Mouse (Mus musculus): ENCODE results near the gene Lax1. TPM values are rescaled to one million over a fixed set of nuclear protein-coding genes. Genes with fewer than 3 reads are reported as not detected.
A peak's percentile ranks its signal among the peaks of the same experiment; 100 is the strongest.
"Not testable (repeated sequence)": the region's sequence is repeated elsewhere in the genome, so short reads cannot be mapped to it uniquely, and the experiment has no call there.

Gene Lax1
- total RNA-seq, 2 experiments from 2014 or later, result 0.63 to 0.75 TPM

GRCm38 (mm10) chr1:133693536-133694114, 3.7 kb upstream of the Lax1 start:
- intact Hi-C loops (cut with DNase I), result no loop called here
- DNase-seq (ENCODE audit: extremely low spot score in 1 of 2, low spot score in 2 of 2), result no peak

GRCm38 (mm10) chr1:133692195-133692594, 2.3 kb upstream of the Lax1 start:
- no peak for DNase-seq (ENCODE audit: extremely low spot score in 1 of 2, low spot score in 2 of 2)

GRCm38 (mm10) chr1:133691046-133691445, 1.1 kb upstream of the Lax1 start:
- intact Hi-C loops (cut with DNase I), result no loop called here
- DNase-seq (ENCODE audit: extremely low spot score in 1 of 2, low spot score in 2 of 2), result no peak

More at GRCm38 (mm10) chr1:133692195-133692594, 2.3 kb upstream of the Lax1 start:
- intact Hi-C loops (cut with DNase I), result no loop called here

DNA sequence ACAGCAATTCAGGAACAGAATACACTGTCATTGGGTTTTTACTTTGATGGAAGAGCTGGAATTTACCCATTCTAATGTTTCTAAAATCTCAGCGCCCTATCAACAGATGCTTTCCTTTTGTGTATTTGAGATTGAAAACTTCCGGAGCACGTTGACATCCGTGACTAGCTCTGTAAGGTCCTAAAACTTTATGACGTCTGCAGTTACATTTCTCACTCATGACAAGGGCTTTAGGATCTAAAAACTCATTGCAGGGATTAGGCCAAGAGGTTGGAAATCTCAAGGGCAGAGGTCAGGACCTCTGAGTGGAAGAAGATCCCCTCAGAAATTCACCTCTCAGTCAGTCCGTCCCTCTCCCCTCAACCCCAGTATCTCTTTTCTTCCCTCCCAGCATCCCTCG, 1.6 kb downstream of the Lax1 start:
- DNase-seq (ENCODE audit: extremely low spot score in 1 of 2, low spot score in 2 of 2), result no peak
- intact Hi-C loops (cut with DNase I), result no loop called here

GRCm38 (mm10) chr1:133685749-133686519, 4.0 kb downstream of the Lax1 start:
- intact Hi-C loops (cut with DNase I), result no loop called here
- no peak for DNase-seq (ENCODE audit: extremely low spot score in 1 of 2, low spot score in 2 of 2)

GRCm38 (mm10) chr1:133671801-133672200, 18.1 kb downstream of the Lax1 start:
- no peak for DNase-seq (ENCODE audit: extremely low spot score in 1 of 2, low spot score in 2 of 2)
- intact Hi-C loops (cut with DNase I), result no loop called here

DNA sequence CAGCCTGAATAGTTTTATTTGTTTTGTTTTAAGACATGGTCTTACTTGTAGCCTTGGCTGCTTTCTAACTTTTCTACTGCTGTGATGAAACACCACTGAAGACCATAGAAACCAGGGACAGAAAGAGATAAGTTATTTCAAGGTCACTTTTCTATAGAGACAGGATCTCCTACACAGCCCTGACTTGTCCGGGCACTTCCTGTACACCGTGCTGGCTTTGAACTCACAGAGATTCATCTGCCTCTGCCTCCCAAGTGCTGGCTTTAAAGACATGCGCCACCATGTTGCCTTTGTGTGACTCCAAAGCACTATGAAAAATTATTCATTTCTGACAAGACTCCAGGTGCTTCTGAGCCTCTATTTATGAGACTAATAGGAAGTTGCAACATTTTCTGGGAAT, 18.6 kb downstream of the Lax1 start:
- intact Hi-C loops (cut with DNase I), result no loop called here

DNA sequence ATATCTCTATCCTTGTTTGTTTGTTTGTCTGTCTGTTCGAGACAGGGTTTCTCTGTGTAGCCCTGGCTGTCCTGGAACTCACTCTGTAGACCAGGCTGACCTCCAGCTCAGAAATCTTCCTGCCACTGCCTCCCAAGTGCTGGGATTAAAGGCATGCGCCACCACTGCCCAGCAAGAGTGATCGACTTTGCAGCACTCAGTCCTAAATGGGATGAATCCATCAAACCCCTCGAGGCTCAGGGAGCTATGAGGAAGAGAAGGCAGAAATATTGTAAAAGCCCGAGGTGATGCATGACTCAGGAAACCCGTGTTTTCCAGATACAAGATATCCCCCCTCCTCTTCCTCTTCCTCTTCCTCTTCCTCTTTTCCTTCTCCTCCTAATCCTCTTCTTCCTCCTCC, 19.1 kb downstream of the Lax1 start:
- DNase-seq (ENCODE audit: extremely low spot score in 1 of 2, low spot score in 2 of 2), result no peak
- intact Hi-C loops (cut with DNase I), result no loop called here

More for the DNA sequence above, 18.6 kb downstream of the Lax1 start:
- DNase-seq (ENCODE audit: extremely low spot score in 1 of 2, low spot score in 2 of 2), result no peak

- no peak for DNase-seq (ENCODE audit: extremely low spot score in 1 of 2, low spot score in 2 of 2)
Measured at GRCm38 (mm10) chr1:133670190-133670589, 19.7 kb downstream of the Lax1 start.

GRCm38 (mm10) chr1:133668618-133669017, 21.3 kb downstream of the Lax1 start:
- intact Hi-C loops (cut with DNase I), result no loop called here
- DNase-seq (ENCODE audit: extremely low spot score in 1 of 2, low spot score in 2 of 2), result no peak

More at GRCm38 (mm10) chr1:133670190-133670589, 19.7 kb downstream of the Lax1 start:
- intact Hi-C loops (cut with DNase I), result no loop called here

- intact Hi-C loops (cut with DNase I), result no loop called here
- DNase-seq (ENCODE audit: extremely low spot score in 1 of 2, low spot score in 2 of 2), result no peak
Measured at GRCm38 (mm10) chr1:133667721-133668120, 22.2 kb downstream of the Lax1 start.

DNA sequence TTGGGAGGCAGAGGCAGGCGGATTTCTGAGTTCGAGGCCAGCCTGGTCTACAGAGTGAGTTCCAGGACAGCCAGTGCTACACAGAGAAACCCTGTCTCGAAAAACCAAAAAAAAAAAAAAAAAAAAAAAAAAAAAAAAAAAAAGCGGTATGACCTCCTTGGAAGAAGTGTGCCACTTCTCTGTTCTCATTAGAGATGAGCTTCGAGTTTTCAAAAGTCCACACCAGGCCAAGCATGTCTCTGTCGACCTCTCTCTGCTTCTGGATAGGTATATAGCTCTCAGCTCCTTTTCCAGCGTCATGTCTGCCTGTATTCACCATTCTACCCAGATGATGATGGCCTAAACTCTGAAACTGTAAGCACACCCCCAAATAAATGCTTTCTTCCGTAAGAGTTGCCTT, 24.2 kb downstream of the Lax1 start:
- DNase-seq (ENCODE audit: extremely low spot score in 1 of 2, low spot score in 2 of 2); intact Hi-C loops (cut with DNase I): not testable (repeated sequence)

DNA sequence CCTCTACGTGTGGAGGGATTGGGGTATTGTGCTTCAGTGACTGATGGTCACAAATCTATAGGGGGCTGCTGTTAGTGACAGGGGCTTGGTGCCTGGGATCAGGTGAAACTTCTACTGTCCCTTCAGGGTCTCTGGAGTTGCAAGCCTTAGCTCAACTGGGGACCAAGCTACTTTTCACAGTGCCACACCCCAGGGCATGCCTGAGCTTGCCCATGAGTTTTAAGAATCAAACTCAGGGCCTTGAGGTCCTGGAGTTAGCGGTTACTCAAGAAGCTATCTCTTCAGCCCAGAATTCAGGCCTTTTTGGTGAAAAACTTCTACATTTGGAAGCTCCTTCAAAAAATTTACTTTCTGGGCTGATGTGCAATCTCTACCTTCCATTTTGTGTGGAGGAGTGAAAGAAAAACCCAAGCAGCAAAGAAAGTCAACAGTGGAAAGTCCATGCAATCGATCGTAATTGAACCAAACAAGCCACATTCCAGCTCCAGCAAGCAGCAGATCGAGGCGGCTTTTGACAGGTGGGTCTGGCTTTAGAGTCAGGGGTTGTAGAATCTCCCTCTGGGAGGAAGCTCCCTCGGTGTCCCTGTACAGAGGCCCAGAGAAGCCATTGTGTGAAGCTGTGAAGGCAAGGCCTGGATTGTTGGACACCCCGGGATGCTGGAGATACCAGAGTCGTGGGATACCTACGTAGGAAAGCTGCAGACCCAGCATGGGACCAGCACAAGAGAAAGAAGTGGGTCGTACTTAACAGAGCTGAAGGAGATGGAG, 25.5 kb downstream of the Lax1 start:
- intact Hi-C loops (cut with DNase I), result no loop called here
- no peak for DNase-seq (ENCODE audit: extremely low spot score in 1 of 2, low spot score in 2 of 2)

GRCm38 (mm10) chr1:133663427-133663826, 26.5 kb downstream of the Lax1 start:
- no peak for DNase-seq (ENCODE audit: extremely low spot score in 1 of 2, low spot score in 2 of 2)
- intact Hi-C loops (cut with DNase I), result no loop called here

DNA sequence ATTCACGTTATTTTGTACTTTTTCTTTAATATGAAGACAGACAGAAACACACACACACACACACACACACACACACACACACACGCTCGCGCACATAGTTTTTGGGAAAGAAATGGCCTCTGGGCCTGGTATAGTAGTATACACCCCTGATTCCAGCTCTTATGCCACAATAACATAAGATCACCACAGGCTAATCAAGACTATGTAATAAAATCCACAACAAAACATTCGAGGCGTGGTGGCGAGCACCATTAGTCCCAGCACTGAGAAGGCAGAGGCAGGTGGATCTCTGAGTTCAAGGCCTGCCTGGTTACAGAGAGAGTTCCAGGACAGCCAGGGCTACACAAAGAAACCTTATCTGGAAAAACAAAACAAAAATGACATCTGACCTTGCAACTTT, 27.0 kb downstream of the Lax1 start:
- DNase-seq (ENCODE audit: extremely low spot score in 1 of 2, low spot score in 2 of 2), result no peak
- intact Hi-C loops (cut with DNase I), result no loop called here

DNA sequence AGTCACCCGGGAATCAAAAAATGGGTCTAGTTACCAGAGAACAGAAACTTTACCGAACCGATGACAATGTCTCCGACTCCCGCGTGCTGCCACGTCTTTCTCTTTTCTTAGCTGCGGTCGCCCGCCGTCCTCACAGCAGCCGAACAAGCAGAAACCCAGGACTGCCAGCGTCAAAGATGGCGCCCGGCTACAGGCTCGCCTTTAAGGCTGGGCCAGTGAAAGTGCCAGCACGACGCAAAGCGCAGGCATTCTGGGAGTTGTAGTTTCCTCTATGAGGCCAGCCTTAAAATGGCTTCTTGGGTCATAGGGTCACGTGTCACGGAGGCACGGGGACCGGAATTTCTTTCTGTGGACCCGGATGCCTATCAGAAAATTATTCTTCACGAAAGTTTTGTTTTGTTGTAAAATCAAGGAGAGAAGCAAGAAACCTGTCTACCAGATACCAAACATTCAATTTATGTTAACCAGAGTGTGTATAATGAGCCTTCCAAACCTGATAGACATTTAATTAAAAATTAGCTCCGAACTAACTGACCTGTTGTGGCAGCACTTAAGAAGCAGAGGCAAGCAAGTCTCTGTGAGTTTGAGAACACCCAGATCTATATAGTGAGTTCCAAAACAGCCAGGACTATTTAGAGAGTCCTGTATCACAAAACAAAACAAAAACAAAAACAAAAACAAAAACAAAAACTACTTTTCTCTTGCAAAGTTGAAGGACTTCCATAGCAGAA, 28.5 kb downstream of the Lax1 start, which contains the start of gene Gm38394:
Gm38394 (minus strand) TSS at position 116 of the 731 bp plus-strand sequence.
- intact Hi-C loops (cut with DNase I), result no loop called here
- DNase-seq (ENCODE audit: extremely low spot score in 1 of 2, low spot score in 2 of 2), result peak; percentile 95

GRCm38 (mm10) chr1:133660466-133661202, 29.3 kb downstream of the Lax1 start, which contains the start of gene Zbed6:
TSS of gene Zbed6 (minus strand) at chr1:133660885.
- intact Hi-C loops (cut with DNase I), result no loop called here
- DNase-seq (ENCODE audit: extremely low spot score in 1 of 2, low spot score in 2 of 2), result peak; percentile 73 to 92

DNA sequence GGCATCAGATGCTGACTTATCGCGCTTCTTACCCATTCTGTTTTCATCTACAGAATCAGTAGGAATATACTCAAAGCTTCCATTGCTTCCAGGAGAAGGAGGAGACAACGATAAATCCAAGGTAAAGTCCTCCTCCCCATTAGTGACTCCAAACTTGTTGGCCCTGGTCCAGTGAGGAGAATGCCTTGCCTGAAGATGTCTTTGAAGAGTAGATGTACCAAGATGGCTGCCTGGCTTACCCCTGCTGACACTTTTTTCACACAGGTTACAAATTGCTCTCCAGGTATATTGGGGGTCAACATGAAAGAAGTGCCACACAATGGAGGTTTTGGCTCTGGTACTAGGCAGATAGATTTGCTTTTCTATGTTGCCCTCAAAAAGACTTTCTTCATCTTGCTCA, 31.0 kb downstream of the Lax1 start:
- intact Hi-C loops (cut with DNase I), result no loop called here
- DNase-seq (ENCODE audit: extremely low spot score in 1 of 2, low spot score in 2 of 2), result no peak
